In the genomic region with DNA sequence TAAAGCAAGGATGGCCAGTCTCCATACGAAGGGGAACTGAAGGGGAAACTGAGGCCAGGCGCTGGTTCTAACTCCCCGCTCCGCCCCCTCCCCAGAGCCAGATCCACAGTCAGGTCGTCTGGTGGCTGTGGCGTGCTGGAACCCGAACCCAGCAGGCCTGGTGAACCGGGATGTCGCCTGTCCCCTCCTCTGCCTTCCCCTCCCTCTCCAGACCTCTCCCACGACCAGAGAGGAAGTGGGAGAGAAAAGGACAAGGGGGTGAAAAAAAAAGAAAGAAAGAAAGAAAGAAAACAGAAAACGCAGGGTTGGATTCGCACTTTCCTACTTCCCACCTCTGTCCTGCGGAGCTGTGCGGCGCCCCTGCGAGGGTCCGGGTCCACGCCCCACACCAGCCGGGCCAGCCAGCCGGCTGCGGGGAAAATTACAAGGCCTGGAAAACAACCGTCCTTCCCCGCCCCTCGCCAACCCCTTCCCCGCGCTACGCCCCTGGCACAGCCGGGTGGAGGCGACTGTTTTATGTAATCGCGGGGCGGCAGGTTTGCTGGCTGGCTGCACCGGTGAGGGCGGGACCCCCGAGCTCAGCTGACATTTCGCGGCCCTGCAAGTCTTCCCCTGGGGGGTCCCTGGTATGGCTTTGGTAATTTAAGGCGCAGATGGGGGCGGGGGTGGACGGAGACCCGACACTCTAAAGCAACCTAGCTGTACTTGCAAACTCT, we compare ENCODE assay signal across 8 mouse cellular contexts. TPM values are rescaled to one million over a fixed set of nuclear protein-coding genes. Genes with fewer than 3 reads are reported as not detected.
A peak's percentile ranks its signal among the peaks of the same experiment; 100 is the strongest.
DNase-seq lines count a peak whose midpoint lies in the region; ATAC-seq and TF ChIP-seq lines count a peak whose summit lies in the region.

A gene (plus strand): TSS at position 255 of the 716 bp plus-strand sequence.

- no peak for TF ChIP-seq CTCF in liver, embryonic 14.5 days (IDR thresholded peaks at IDR 0.05; ENCODE audit: low read depth)

- H3K4me1 ChIP-seq in embryonic facial prominence, embryonic 12.5 days, result peaks cover 39% of the 10 kb centered on the region
- peaks cover 17% of the 10 kb centered on the region for H3K4me1 ChIP-seq in heart, embryonic 11.5 days (ENCODE audit: control insufficient read depth, insufficient read depth, low read length)
- peaks cover 33% of the 10 kb centered on the region for H3K4me1 ChIP-seq in kidney, embryonic 14.5 days (ENCODE audit: control insufficient read depth, insufficient read depth, low read length)
- peaks cover 23 to 28% of the 10 kb centered on the region in 2 experiments for H3K4me1 ChIP-seq in liver, embryonic 14.5 days (replicated peaks; ENCODE audit: control insufficient read depth in 2 of 2, insufficient read depth in 2 of 2, low read length in 1 of 2)
- peaks cover 32% of the 10 kb centered on the region for H3K4me1 ChIP-seq in neural tube, embryonic 12.5 days

- H3K9ac ChIP-seq in embryonic facial prominence, embryonic 12.5 days, result peak within 1 kb of the TSS; percentile 91
- H3K9ac ChIP-seq in heart, embryonic 11.5 days (ENCODE audit: low read depth, low read length), result peak within 1 kb of the TSS; percentile 87
- H3K9ac ChIP-seq in kidney, embryonic 14.5 days (ENCODE audit: low read depth, low read length), result peak within 1 kb of the TSS; percentile 97
- H3K9ac ChIP-seq in liver, embryonic 14.5 days (replicated peaks), result peak within 1 kb of the TSS; percentile 99
- H3K9ac ChIP-seq in neural tube, embryonic 12.5 days, result peak within 1 kb of the TSS; percentile 95

- DNase-seq in A20 (ENCODE audit: low read depth, low spot score), result peak; percentile 68
- DNase-seq in T-cell, adult 2 months (ENCODE audit: low spot score), result peak; percentile 15
- peak in 2 of 3 experiments; percentile 53 to 54 for DNase-seq in liver, embryonic 14.5 days (ENCODE audit: low read depth in 3 of 3, low spot score in 3 of 3)
- peak; percentile 45 for DNase-seq in yolk sac, embryonic 10.5 days (ENCODE audit: low spot score)

- 3% methylated on average over 40 of the region's 41 CpGs for WGBS in embryonic facial prominence, embryonic 12.5 days
- WGBS in heart, embryonic 11.5 days (ENCODE audit: insufficient replicate concordance), result 3% methylated on average over 40 of the region's 41 CpGs
- WGBS in kidney, embryonic 14.5 days, result 1% methylated on average over 41 of the region's 41 CpGs
- 1% methylated on average over 40 of the region's 41 CpGs for WGBS in liver, embryonic 14.5 days (ENCODE audit: insufficient replicate concordance)
- 1% methylated on average over 41 of the region's 41 CpGs for WGBS in neural tube, embryonic 12.5 days

- peak within 1 kb of the TSS; percentile 98 for H3K4me2 ChIP-seq in embryonic facial prominence, embryonic 12.5 days (replicated peaks)
- peak within 1 kb of the TSS; percentile 96 for H3K4me2 ChIP-seq in heart, embryonic 11.5 days
- peak within 1 kb of the TSS; percentile 100 for H3K4me2 ChIP-seq in kidney, embryonic 14.5 days (replicated peaks; ENCODE audit: low read depth, low read length)
- peak within 1 kb of the TSS; percentile 93 for H3K4me2 ChIP-seq in liver, embryonic 14.5 days (ENCODE audit: low read depth)
- H3K4me2 ChIP-seq in neural tube, embryonic 12.5 days (replicated peaks), result peak within 1 kb of the TSS; percentile 99

- peak within 1 kb of the TSS; percentile 98 for H3K27ac ChIP-seq in embryonic facial prominence, embryonic 12.5 days
- peak within 1 kb of the TSS; percentile 94 for H3K27ac ChIP-seq in heart, embryonic 11.5 days (ENCODE audit: low read depth, low read length)
- H3K27ac ChIP-seq in kidney, embryonic 14.5 days (ENCODE audit: low read depth, low read length), result peak within 1 kb of the TSS; percentile 99; the same call in 1 of the 2 replicates
- H3K27ac ChIP-seq in liver, embryonic 14.5 days, result peak within 1 kb of the TSS; percentile 80
- H3K27ac ChIP-seq in neural tube, embryonic 12.5 days, result peak within 1 kb of the TSS; percentile 91

- H3K4me3 ChIP-seq in embryonic facial prominence, embryonic 12.5 days, result peak within 1 kb of the TSS; percentile 64
- peak within 1 kb of the TSS; percentile 68 for H3K4me3 ChIP-seq in heart, embryonic 11.5 days (ENCODE audit: low read depth, low read length)
- H3K4me3 ChIP-seq in kidney, embryonic 14.5 days (ENCODE audit: low read length), result peak within 1 kb of the TSS; percentile 90
- peak within 1 kb of the TSS; percentile 80 for H3K4me3 ChIP-seq in liver, embryonic 14.5 days (ENCODE audit: insufficient read depth in 1 of 2, low read depth in 2 of 2, low read length in 2 of 2)
- peak within 1 kb of the TSS; percentile 82 for H3K4me3 ChIP-seq in neural tube, embryonic 12.5 days

- ATAC-seq in embryonic facial prominence, embryonic 12.5 days (ENCODE audit: insufficient number of reproducible peaks, insufficient read depth, low FRiP score, low TSS enrichment), result no peak
- no peak for ATAC-seq in heart, embryonic 11.5 days (replicated peaks; ENCODE audit: insufficient number of reproducible peaks, low FRiP score, low TSS enrichment)
- ATAC-seq in kidney, embryonic 14.5 days (ENCODE audit: low FRiP score, low TSS enrichment), result no peak
- ATAC-seq in liver, embryonic 14.5 days (ENCODE audit: insufficient read depth), result peak; percentile 5; the same call in 1 of the 2 replicates
- ATAC-seq in neural tube, embryonic 12.5 days (ENCODE audit: low FRiP score, low read depth), result no peak

- no peaks in the 10 kb centered on the region for H3K9me3 ChIP-seq in embryonic facial prominence, embryonic 12.5 days
- H3K9me3 ChIP-seq in heart, embryonic 11.5 days (replicated peaks; ENCODE audit: control insufficient read depth, low read length), result no peaks in the 10 kb centered on the region
- H3K9me3 ChIP-seq in kidney, embryonic 14.5 days (ENCODE audit: control insufficient read depth, low read length), result no peaks in the 10 kb centered on the region
- no peaks in the 10 kb centered on the region for H3K9me3 ChIP-seq in liver, embryonic 14.5 days (ENCODE audit: control insufficient read depth, low read length)
- H3K9me3 ChIP-seq in neural tube, embryonic 12.5 days, result no peaks in the 10 kb centered on the region

- peak; percentile 31; the same call in 1 of the 2 replicates for TF ChIP-seq EP300 in liver, embryonic 14.5 days (IDR thresholded peaks at IDR 0.05; ENCODE audit: low read depth)

- peaks cover 27% of the 10 kb centered on the region for H3K27me3 ChIP-seq in embryonic facial prominence, embryonic 12.5 days
- H3K27me3 ChIP-seq in heart, embryonic 11.5 days (ENCODE audit: control insufficient read depth, insufficient read depth, low read length), result peaks cover 15% of the 10 kb centered on the region
- H3K27me3 ChIP-seq in kidney, embryonic 14.5 days (ENCODE audit: control insufficient read depth, insufficient read depth, low read length), result peaks cover 3% of the 10 kb centered on the region; the same call in 1 of the 2 replicates
- H3K27me3 ChIP-seq in liver, embryonic 14.5 days (ENCODE audit: control insufficient read depth, insufficient read depth, low read length), result no peaks in the 10 kb centered on the region
- peaks cover 45% of the 10 kb centered on the region for H3K27me3 ChIP-seq in neural tube, embryonic 12.5 days (replicated peaks)

- no peaks in the 10 kb centered on the region for H3K36me3 ChIP-seq in embryonic facial prominence, embryonic 12.5 days
- H3K36me3 ChIP-seq in heart, embryonic 11.5 days (ENCODE audit: control insufficient read depth, insufficient read depth, low read length), result no peaks in the 10 kb centered on the region
- H3K36me3 ChIP-seq in kidney, embryonic 14.5 days (ENCODE audit: control insufficient read depth, insufficient read depth, low read length), result no peaks in the 10 kb centered on the region
- no peaks in the 10 kb centered on the region for H3K36me3 ChIP-seq in liver, embryonic 14.5 days (replicated peaks; ENCODE audit: control insufficient read depth, insufficient read depth, low read depth)
- H3K36me3 ChIP-seq in neural tube, embryonic 12.5 days, result no peaks in the 10 kb centered on the region

RNA-seq across cellular contexts. Expression of the gene that starts here (rescaled TPM):
- polyA plus RNA-seq in embryonic facial prominence, embryonic 12.5 days (2016; fragmentation: Nextera tagmentation; extraction: Ambion mirVana), result 21.7 and 22.3 TPM in 2 replicates
- polyA plus RNA-seq in heart, embryonic 11.5 days (2014; fragmentation: Nextera tagmentation; extraction: Ambion mirVana), result 10.6 and 10.8 TPM in 2 replicates
- polyA plus RNA-seq in kidney, embryonic 14.5 days (2014; fragmentation: Nextera tagmentation; extraction: Ambion mirVana), result 16.1 and 18.1 TPM in 2 replicates
- 15.2 and 16.3 TPM in 2 replicates for polyA plus RNA-seq in liver, embryonic 14.5 days (2012; rRNA removed)
- polyA plus RNA-seq in liver, embryonic 14.5 days (2014; fragmentation: Nextera tagmentation; extraction: Ambion mirVana), result 25.1 and 30.8 TPM in 2 replicates
- 15.6 and 17.5 TPM in 2 replicates for polyA plus RNA-seq in neural tube, embryonic 12.5 days (2016; fragmentation: Nextera tagmentation; extraction: Ambion mirVana)

Comparison
In these comparisons a context has a peak if more than half of its experiments do, and no peak if none do; other contexts are left out.
1. DNase-seq: peak in every context shown above with its lines; median percentile 68 in A20; 54 in liver, embryonic 14.5 days; 45 in yolk sac, embryonic 10.5 days; 15 in T-cell, adult 2 months.